22 mouse cellular contexts compared by ENCODE assay signal in genomic region chr4:55038139-55038538, GRCm38 (mm10).
DNase-seq lines count a peak whose midpoint lies in the region; ATAC-seq and TF ChIP-seq lines count a peak whose summit lies in the region.
"Had no signal": no experiment of that assay in that cellular context is flagged by ENCODE, and none has a peak within 500 bp of the region (broad histone marks: within the 10 kb centered on the region; RNA-seq: fewer than 3 reads in every experiment).

No protein-coding gene starts in this region.

- ATAC-seq in embryonic facial prominence, embryonic 14.5 days (ENCODE audit: low read depth), result peak; percentile 53; the same call in 1 of the 2 replicates
- ATAC-seq in limb, embryonic 14.5 days (ENCODE audit: low FRiP score, low read depth), result peak; percentile 75; the same call in 1 of the 2 replicates
- no peak for ATAC-seq in heart, embryonic 12.5 days (ENCODE audit: insufficient number of reproducible peaks, low FRiP score)
- ATAC-seq: forebrain, embryonic 13.5 days; intestine, postnatal 0 days had no signal

- intact Hi-C loops in left cerebral cortex, postnatal 14 days (cut with DNase I), result loop anchor here (10.0 kb wide), 1 partner anchor 1103 kb away; no protein-coding TSS in a partner anchor

- no peak overlapping the region for H3K4me2 ChIP-seq in embryonic facial prominence, embryonic 14.5 days (ENCODE audit: low read depth, low read length)
- H3K4me2 ChIP-seq in limb, embryonic 14.5 days (replicated peaks; ENCODE audit: low read depth, low read length, severe bottlenecking), result no peak overlapping the region
- H3K4me2 ChIP-seq in heart, embryonic 12.5 days, result no peak overlapping the region
- H3K4me2 ChIP-seq: forebrain, embryonic 13.5 days; heart, embryonic 13.5 days; hindbrain, embryonic 15.5 days; kidney, embryonic 15.5 days; liver, embryonic 13.5 days; lung, embryonic 14.5 days; midbrain, embryonic 11.5 days; neural tube, embryonic 12.5 days had no signal

- no peaks in the 10 kb centered on the region for H3K27me3 ChIP-seq in embryonic facial prominence, embryonic 14.5 days (replicated peaks; ENCODE audit: control insufficient read depth, insufficient read depth, low read length)
- H3K27me3 ChIP-seq in limb, embryonic 14.5 days (ENCODE audit: control insufficient read depth, insufficient read depth, low read length), result no peaks in the 10 kb centered on the region
- no peaks in the 10 kb centered on the region for H3K27me3 ChIP-seq in heart, embryonic 12.5 days (replicated peaks)
- H3K27me3 ChIP-seq: forebrain, embryonic 13.5 days; heart, embryonic 13.5 days; hindbrain, embryonic 15.5 days; kidney, embryonic 15.5 days; liver, embryonic 13.5 days; neural tube, embryonic 12.5 days had no signal

- peak; percentile 19 for DNase-seq in 3T3-L1 (ENCODE audit: low read depth, low spot score)
- peak; percentile 79 for DNase-seq in embryo, embryonic 11 days
- peak; percentile 78 for DNase-seq in embryonic facial prominence, embryonic 14.5 days (ENCODE audit: low spot score)
- DNase-seq in limb, embryonic 14.5 days (ENCODE audit: low spot score), result peak; percentile 62
- no peak for DNase-seq in left cerebral cortex, postnatal 14 days (ENCODE audit: low spot score in 2 of 2)
- no peak for DNase-seq in layer of hippocampus, postnatal 10 days (ENCODE audit: low spot score in 2 of 2)
- DNase-seq: B cell, adult 2 months; cerebellum, adult 2 months; liver, embryonic 13.5 days; lung, embryonic 14.5 days; lung, postnatal 4 days; spleen, adult 18-20 months; thymus, postnatal 4 days had no signal

- peaks cover 14% of the 10 kb centered on the region for H3K36me3 ChIP-seq in embryonic facial prominence, embryonic 14.5 days (ENCODE audit: control insufficient read depth, insufficient read depth, low read length)
- H3K36me3 ChIP-seq in limb, embryonic 14.5 days (ENCODE audit: control insufficient read depth, insufficient read depth, low read length), result peaks cover 13% of the 10 kb centered on the region; the same call in 1 of the 2 replicates
- peaks cover 22% of the 10 kb centered on the region for H3K36me3 ChIP-seq in heart, embryonic 12.5 days
- H3K36me3 ChIP-seq: liver, embryonic 13.5 days had no signal

- H3K9me3 ChIP-seq in embryonic facial prominence, embryonic 14.5 days (ENCODE audit: control insufficient read depth, low read length), result no peaks in the 10 kb centered on the region
- no peaks in the 10 kb centered on the region for H3K9me3 ChIP-seq in limb, embryonic 14.5 days (ENCODE audit: control insufficient read depth, low read length)
- no peaks in the 10 kb centered on the region for H3K9me3 ChIP-seq in heart, embryonic 12.5 days (replicated peaks)
- H3K9me3 ChIP-seq: forebrain, embryonic 13.5 days; heart, embryonic 13.5 days; hindbrain, embryonic 15.5 days; kidney, embryonic 15.5 days; liver, embryonic 13.5 days; neural tube, embryonic 12.5 days had no signal

- no peak overlapping the region for H3K4me3 ChIP-seq in embryonic facial prominence, embryonic 14.5 days (ENCODE audit: low read depth, low read length)
- H3K4me3 ChIP-seq in limb, embryonic 14.5 days (replicated peaks; ENCODE audit: low read length), result no peak overlapping the region
- H3K4me3 ChIP-seq in heart, embryonic 12.5 days, result no peak overlapping the region
- H3K4me3 ChIP-seq: erythroblast, embryonic 14.5 days; forebrain, embryonic 13.5 days; heart, embryonic 13.5 days; hindbrain, embryonic 15.5 days; kidney, embryonic 15.5 days; liver, embryonic 13.5 days; neural tube, embryonic 12.5 days had no signal

- no peak for TF ChIP-seq POLR2A in limb, embryonic 14.5 days (IDR thresholded peaks at IDR 0.05; ENCODE audit: borderline replicate concordance, extremely low read depth, insufficient read depth, insufficient read length)

- H3K27ac ChIP-seq in embryonic facial prominence, embryonic 14.5 days (replicated peaks; ENCODE audit: low read depth, low read length), result no peak overlapping the region
- H3K27ac ChIP-seq in limb, embryonic 14.5 days (replicated peaks; ENCODE audit: low read depth, low read length), result no peak overlapping the region
- H3K27ac ChIP-seq in heart, embryonic 12.5 days (ENCODE audit: poor library complexity, severe bottlenecking), result no peak overlapping the region
- H3K27ac ChIP-seq: forebrain, embryonic 13.5 days; heart, embryonic 13.5 days; hindbrain, embryonic 15.5 days; kidney, embryonic 15.5 days; liver, embryonic 13.5 days; neural tube, embryonic 12.5 days had no signal

- H3K9ac ChIP-seq in embryonic facial prominence, embryonic 14.5 days (ENCODE audit: low read depth, low read length), result no peak overlapping the region
- H3K9ac ChIP-seq in limb, embryonic 14.5 days (ENCODE audit: low read depth, low read length, severe bottlenecking), result no peak overlapping the region
- H3K9ac ChIP-seq in heart, embryonic 12.5 days, result no peak overlapping the region
- H3K9ac ChIP-seq: forebrain, embryonic 13.5 days; heart, embryonic 13.5 days; hindbrain, embryonic 15.5 days; kidney, embryonic 15.5 days; liver, embryonic 13.5 days; lung, embryonic 14.5 days; neural tube, embryonic 12.5 days had no signal

- H3K4me1 ChIP-seq in embryonic facial prominence, embryonic 14.5 days (ENCODE audit: control insufficient read depth, insufficient read depth, low read length), result peaks cover 9% of the 10 kb centered on the region; the same call in 1 of the 2 replicates
- H3K4me1 ChIP-seq in limb, embryonic 14.5 days (ENCODE audit: control insufficient read depth, insufficient read depth, low read length), result no peaks in the 10 kb centered on the region
- H3K4me1 ChIP-seq in heart, embryonic 12.5 days (replicated peaks), result peaks cover 16% of the 10 kb centered on the region
- H3K4me1 ChIP-seq: liver, embryonic 13.5 days had no signal

- WGBS in embryonic facial prominence, embryonic 14.5 days, result 39% methylated on average over 6 of the region's 6 CpGs
- WGBS in limb, embryonic 14.5 days, result 16% methylated on average over 6 of the region's 6 CpGs
- 74% methylated on average over 6 of the region's 6 CpGs for WGBS in heart, embryonic 12.5 days

Comparison
In these comparisons a context has a peak if more than half of its experiments do, and no peak if none do; other contexts are left out.
1. DNase-seq: peak in 3T3-L1 (single experiment), embryo, embryonic 11 days (single experiment), embryonic facial prominence, embryonic 14.5 days (single experiment) and limb, embryonic 14.5 days (single experiment); none in left cerebral cortex, postnatal 14 days (0 of 2) and layer of hippocampus, postnatal 10 days (0 of 2).